Mouse (Mus musculus) intestine, embryonic 14.5 days (tissue): Measurements from ENCODE around the gene Olfr516. TPM values are rescaled to one million over a fixed set of nuclear protein-coding genes. Genes with fewer than 3 reads are reported as not detected.
"Not testable (repeated sequence)": the region's sequence is repeated elsewhere in the genome, so short reads cannot be mapped to it uniquely, and the experiment has no call there.

Experiments
- ATAC-seq: fragments of 200-750 bp; cut with Nextera tagmentation; replicated peaks from 2 replicates; pipeline ENCODE4 v1.8.0; 2017; ENCODE audit warnings: low read depth, moderate number of reproducible peaks, moderate TSS enrichment, moderate library complexity; ENCODE audit not compliant: low FRiP score, low TSS enrichment
- DNase-seq: peaks from one replicate; pipeline ENCODE4 v3.0.0-alpha.2; 2018; ENCODE audit warnings: low spot score
- H3K27ac ChIP-seq: fragments of 300-500 bp; sonication (generic); 2 replicates; pipeline ENCODE4 v1.5.1; 2014; ENCODE audit warnings: low read depth, mild to moderate bottlenecking, control low read depth
- H3K27me3 ChIP-seq: fragments of 300-500 bp; sonication (generic); replicated peaks from 2 replicates; pipeline ENCODE4 v1.6.1; 2014; ENCODE audit warnings: low read length, control low read depth; ENCODE audit not compliant: control insufficient read depth, insufficient read depth
- H3K36me3 ChIP-seq: fragments of 300-500 bp; sonication (generic); 2 replicates; pipeline ENCODE4 v1.6.1; 2014; ENCODE audit warnings: low read length, control low read depth; ENCODE audit not compliant: control insufficient read depth, insufficient read depth
- H3K4me1 ChIP-seq: fragments of 300-500 bp; sonication (generic); replicated peaks from 2 replicates; pipeline ENCODE4 v1.6.1; 2014; ENCODE audit warnings: low read length, control low read depth, mixed read lengths; ENCODE audit not compliant: control insufficient read depth, insufficient read depth
- H3K4me2 ChIP-seq: fragments of 300-500 bp; sonication (generic); 2 replicates; pipeline ENCODE4 v1.6.1; 2014; ENCODE audit warnings: low read length
- H3K4me3 ChIP-seq: fragments of 300-500 bp; sonication (generic); 2 replicates; pipeline ENCODE4 v1.5.1; 2014; ENCODE audit warnings: low read depth, low read length, control low read depth, mixed read lengths
- H3K9ac ChIP-seq: fragments of 300-500 bp; sonication (generic); 2 replicates; pipeline ENCODE4 v1.6.1; 2014; ENCODE audit warnings: mild to moderate bottlenecking, low read length
- H3K9me3 ChIP-seq: fragments of 300-500 bp; sonication (generic); 2 replicates; pipeline ENCODE4 v1.6.1; 2016; ENCODE audit warnings: low read length, control low read depth; ENCODE audit not compliant: control insufficient read depth
- WGBS: fragments of 180-500 bp; shearing (Covaris S2); extraction: QIAGEN DNeasy Blood & Tissue Kit; methylation state at CpG from one replicate; pipeline ENCODE4 v1.1.7; 2014; 5-methylcytosine and 5-hydroxymethylcytosine counted together
- polyA plus RNA-seq: library from polyadenylated mRNA; unstranded; fragments of >200 nt; fragmentation: Nextera tagmentation; extraction: Ambion mirVana; gene quantifications from 2 replicates; pipeline ENCODE4 v1.2.1, GENCODE M21; 2014

The Olfr516 gene
- not detected in 2 replicates for polyA plus RNA-seq

GRCm38 (mm10) chr7:108850429-108850828, at the start of gene Olfr516:
TSS of gene Olfr516 (minus strand) at chr7:108850529.
- ATAC-seq: no peak
- Histone ChIP-seq H3K4me2 (no peak within 1 kb of the TSS), H3K27ac (no peak within 1 kb of the TSS), H3K9me3 (no peaks in the 10 kb centered on the region), H3K4me3 (no peak within 1 kb of the TSS), H3K36me3 (no peaks in the 10 kb centered on the region), H3K4me1 (no peaks in the 10 kb centered on the region), H3K27me3 (no peaks in the 10 kb centered on the region), H3K9ac (no peak within 1 kb of the TSS)
- DNase-seq: no peak
- 82% methylated on average over 2 of the region's 2 CpGs for WGBS

DNA sequence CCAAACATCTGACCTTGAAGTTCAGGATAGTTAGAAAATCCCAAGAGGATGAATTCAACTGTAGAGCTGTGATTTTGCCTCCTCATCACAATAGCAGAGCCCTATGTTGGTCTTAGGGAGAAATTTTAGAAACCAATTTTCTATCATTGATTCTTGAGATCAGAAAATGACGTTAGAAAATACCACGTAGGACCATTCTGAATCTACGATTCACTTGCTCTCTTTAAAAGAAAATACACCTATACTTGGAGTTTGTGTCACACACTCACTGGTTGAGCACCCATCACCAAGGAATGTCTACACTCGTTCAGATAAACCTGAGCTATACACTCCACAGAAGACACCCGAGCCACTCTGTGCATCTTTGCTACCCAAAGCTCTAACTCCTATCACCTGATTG, 44.0 kb upstream of the Olfr516 start, which contains the start of gene Olfr519:
Olfr519 (minus strand) TSS at position 101 of the 400 bp plus-strand sequence.
- Histone ChIP-seq H3K36me3 (no peaks in the 10 kb centered on the region), H3K4me3 (no peak within 1 kb of the TSS), H3K9ac (no peak within 1 kb of the TSS), H3K4me2 (no peak within 1 kb of the TSS), H3K27me3 (no peaks in the 10 kb centered on the region), H3K9me3 (no peaks in the 10 kb centered on the region), H3K4me1 (no peaks in the 10 kb centered on the region), H3K27ac (no peak within 1 kb of the TSS)
- ATAC-seq: no peak
- WGBS: 82% methylated on average over 5 of the region's 5 CpGs
- no peak for DNase-seq

DNA sequence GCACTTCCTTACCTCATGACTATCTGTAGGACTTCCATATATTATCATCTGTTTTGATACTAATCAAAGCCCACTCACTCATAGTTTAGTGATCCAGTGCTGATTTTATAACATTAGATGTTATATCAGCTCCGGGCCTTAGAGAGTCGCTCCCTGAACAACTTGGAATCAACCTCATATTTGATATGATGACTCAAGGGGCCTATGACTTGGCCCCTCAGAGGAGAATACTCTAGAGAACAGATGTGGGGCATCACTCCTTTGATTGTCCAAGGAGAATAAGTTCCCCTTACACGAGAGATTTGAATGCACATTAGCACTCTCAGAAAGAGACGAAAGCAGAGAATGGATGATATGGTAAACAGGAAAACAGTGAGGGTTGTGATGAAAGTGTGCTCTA, 34.6 kb upstream of the Olfr516 start, which contains the start of gene Olfr518:
Olfr518 (minus strand) TSS at position 101 of the 400 bp plus-strand sequence.
- WGBS: 75% methylated on average over 4 of the region's 4 CpGs
- H3K27ac ChIP-seq: no peak within 1 kb of the TSS
- H3K9me3 ChIP-seq: no peaks in the 10 kb centered on the region
- no peak within 1 kb of the TSS for H3K4me2 ChIP-seq
- no peaks in the 10 kb centered on the region for H3K36me3 ChIP-seq
- DNase-seq (no peak), ATAC-seq (no peak)
- no peaks in the 10 kb centered on the region for H3K27me3 ChIP-seq
- H3K4me3 ChIP-seq: no peak within 1 kb of the TSS
- no peaks in the 10 kb centered on the region for H3K4me1 ChIP-seq
- H3K9ac ChIP-seq: no peak within 1 kb of the TSS

- H3K9ac ChIP-seq: no peak within 1 kb of the TSS
- no peak within 1 kb of the TSS for H3K4me3 ChIP-seq
- H3K4me2 ChIP-seq: no peak within 1 kb of the TSS
- no peak within 1 kb of the TSS for H3K27ac ChIP-seq
- no peaks in the 10 kb centered on the region for H3K36me3 ChIP-seq
- ATAC-seq (no peak), DNase-seq (no peak)
- no peaks in the 10 kb centered on the region for H3K4me1 ChIP-seq
- H3K9me3 ChIP-seq: no peaks in the 10 kb centered on the region
- no peaks in the 10 kb centered on the region for H3K27me3 ChIP-seq
- WGBS: 65% methylated on average over 2 of the region's 2 CpGs
Observed at GRCm38 (mm10) chr7:108872279-108872678, 21.9 kb upstream of the Olfr516 start, which contains the start of gene Olfr517. TSS of gene Olfr517 (minus strand) at chr7:108872379.

- H3K9me3 ChIP-seq: no peaks in the 10 kb centered on the region; the same call in 1 of the 2 replicates
- H3K4me3 ChIP-seq: no peak within 1 kb of the TSS
- H3K27me3 ChIP-seq: no peaks in the 10 kb centered on the region
- H3K4me2 ChIP-seq: no peak within 1 kb of the TSS
- DNase-seq (no peak), ATAC-seq (no peak)
- H3K36me3 ChIP-seq: no peaks in the 10 kb centered on the region
- H3K27ac ChIP-seq: no peak within 1 kb of the TSS
- H3K4me1 ChIP-seq: no peaks in the 10 kb centered on the region
- no peak within 1 kb of the TSS for H3K9ac ChIP-seq
Observed at GRCm38 (mm10) chr7:108825897-108826296, 24.4 kb downstream of the Olfr516 start, which contains the start of gene Olfr514. TSS of gene Olfr514 (minus strand) at chr7:108825997.

DNA sequence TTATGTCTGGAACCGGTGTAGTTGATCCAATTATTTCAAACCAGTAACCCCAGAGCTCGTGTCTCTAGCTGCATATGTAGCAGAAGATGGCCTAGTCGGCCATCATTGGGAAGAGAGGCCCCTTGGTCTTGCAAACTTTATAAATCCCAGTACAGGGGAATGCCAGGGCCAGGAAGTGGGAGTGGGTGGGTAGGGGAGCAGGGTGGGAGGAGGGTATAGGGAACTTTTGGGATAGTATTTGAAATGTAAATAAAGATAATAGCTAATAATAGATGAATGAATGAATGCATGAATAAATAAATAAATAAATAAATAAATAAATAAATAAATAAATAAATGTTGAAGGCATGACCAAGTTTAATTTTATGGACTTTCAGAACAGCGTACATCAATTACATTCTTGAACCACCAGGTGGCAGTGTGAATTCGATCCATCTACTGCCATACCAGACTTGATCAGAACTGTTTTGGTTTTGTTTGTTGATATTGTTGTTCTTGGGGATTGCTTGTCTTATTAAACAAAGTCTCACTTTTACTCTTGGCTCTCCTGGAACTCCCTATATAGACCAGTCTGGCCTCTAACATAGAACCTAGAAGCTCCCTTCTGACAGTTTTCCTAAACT, 35.6 kb downstream of the Olfr516 start:
- H3K27me3 ChIP-seq, H3K9me3 ChIP-seq, H3K9ac ChIP-seq, H3K27ac ChIP-seq, H3K4me2 ChIP-seq, H3K4me1 ChIP-seq, DNase-seq, H3K36me3 ChIP-seq, H3K4me3 ChIP-seq: not testable (repeated sequence)
- 49% methylated on average over 5 of the region's 5 CpGs for WGBS
- peak; percentile 83 for ATAC-seq

DNA sequence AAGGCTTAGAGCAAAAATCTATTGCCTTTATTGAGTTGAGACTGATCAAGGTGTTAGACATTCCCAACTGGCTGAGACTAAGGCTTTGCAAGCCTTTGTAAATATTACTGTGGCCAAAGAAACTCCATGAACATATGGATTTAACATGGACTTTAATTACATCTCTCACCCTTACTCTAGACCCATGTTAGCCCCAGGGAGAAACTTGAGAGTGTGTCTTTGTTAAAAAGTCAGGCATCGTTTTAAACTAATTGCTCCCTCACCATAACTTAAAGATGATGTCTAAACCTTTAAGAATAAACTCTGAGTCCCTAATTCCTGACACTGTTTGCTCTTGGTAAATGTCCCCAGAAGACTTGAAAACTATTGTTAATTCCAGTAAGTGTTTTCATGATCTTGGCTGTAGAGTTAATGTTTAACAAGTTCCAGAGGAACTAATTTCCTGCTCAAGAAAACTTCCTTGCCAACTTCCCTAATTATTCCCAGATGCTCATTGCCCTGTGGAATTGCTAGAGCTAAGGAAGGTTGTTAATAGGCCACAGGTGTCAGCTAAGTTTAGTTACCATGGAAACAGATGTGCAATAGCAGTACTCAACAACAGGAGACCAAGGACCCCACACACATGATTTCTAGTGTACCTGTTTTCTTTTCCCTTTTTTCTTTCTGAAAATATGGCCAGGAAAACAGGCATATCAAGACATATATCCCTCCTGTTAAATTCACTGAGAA, 53.0 kb downstream of the Olfr516 start:
- DNase-seq (no peak), ATAC-seq (no peak)
- Histone ChIP-seq H3K9me3 (no peaks in the 10 kb centered on the region), H3K4me3 (no peak overlapping the region), H3K9ac (no peak overlapping the region), H3K4me2 (no peak overlapping the region), H3K27ac (no peak overlapping the region), H3K36me3 (no peaks in the 10 kb centered on the region), H3K4me1 (no peaks in the 10 kb centered on the region), H3K27me3 (no peaks in the 10 kb centered on the region)
- WGBS: 38% methylated on average over 1 of the region's 1 CpGs
